Mouse (Mus musculus) liver, adult 2 months (tissue): Measurements from ENCODE around the gene Magi2. TPM values are rescaled to one million over a fixed set of nuclear protein-coding genes. Genes with fewer than 3 reads are reported as not detected.

Experiments used
- DNase-seq: peaks from one replicate; pipeline ENCODE4 v3.0.0-alpha.2; 2011; ENCODE audit warnings: low read depth, low spot score; ENCODE audit errors: extremely low read depth
- H3K27ac ChIP-seq: fragments of 200-500 bp; replicated peaks from 2 replicates; pipeline ENCODE4 v1.5.1; 2012; ENCODE audit warnings: low read depth, mild to moderate bottlenecking, control low read depth, inconsistent platforms, low read length; ENCODE audit not compliant: insufficient read depth
- H3K27me3 ChIP-seq: fragments of 200-500 bp; 2 replicates; pipeline ENCODE4 v1.6.1; 2012; ENCODE audit warnings: mild to moderate bottlenecking, moderate library complexity, low read length, inconsistent platforms; ENCODE audit not compliant: control insufficient read depth, insufficient read depth
- H3K36me3 ChIP-seq: fragments of 200-500 bp; 2 replicates; pipeline ENCODE4 v1.6.1; 2012; ENCODE audit warnings: low read length, inconsistent platforms; ENCODE audit not compliant: control insufficient read depth, insufficient read depth
- H3K4me1 ChIP-seq: fragments of 200-500 bp; 2 replicates; pipeline ENCODE4 v1.6.1; 2011; ENCODE audit warnings: low read length; ENCODE audit not compliant: control insufficient read depth, insufficient read depth
- H3K4me3 ChIP-seq: fragments of 200-500 bp; 2 replicates; pipeline ENCODE4 v1.5.1; 2011; ENCODE audit warnings: low read depth, mild to moderate bottlenecking, control low read depth, low read length, moderate library complexity; ENCODE audit not compliant: insufficient read depth
- H3K79me2 ChIP-seq: fragments of 200-500 bp; 2 replicates; pipeline ENCODE4 v1.6.1; 2012; ENCODE audit warnings: inconsistent platforms, mild to moderate bottlenecking, low read length, moderate library complexity; ENCODE audit not compliant: control insufficient read depth, insufficient read depth
- H3K9ac ChIP-seq: fragments of 200-500 bp; 2 replicates; pipeline ENCODE4 v1.6.1; 2012; ENCODE audit warnings: low read depth, mild to moderate bottlenecking, control low read depth, inconsistent platforms, low read length
- CTCF ChIP-seq: fragments of 200-500 bp; IDR thresholded peaks from 2 replicates; pipeline ENCODE4 v1.5.1; 2011; ENCODE audit warnings: low read depth, low read length, control low read depth
- POLR2A ChIP-seq: fragments of 200-500 bp; IDR thresholded peaks from 2 replicates; pipeline ENCODE4 v1.6.1; 2011; ENCODE audit warnings: low read length, control low read depth; ENCODE audit not compliant: insufficient read depth; ENCODE audit errors: extremely low read depth
- WGBS: fragments of 180-500 bp; shearing (Covaris S2); methylation state at CpG from one replicate; pipeline ENCODE4 v1.1.7; 2018; 5-methylcytosine and 5-hydroxymethylcytosine counted together
- polyA plus RNA-seq: library from polyadenylated mRNA; depleted of rRNA; stranded (reverse); fragments of >200 nt; gene quantifications from 2 replicates; pipeline ENCODE4 v1.2.3, GENCODE M21; 2012
- total RNA-seq: library from RNA; depleted of rRNA; stranded (reverse); fragments of >200 nt; gene quantifications from 2 replicates; pipeline ENCODE4 v1.2.3, GENCODE M21; 2014

Gene Magi2
- total and polyA plus RNA-seq, 2 experiments: 0.06 to 0.18 TPM

- no peaks in the 10 kb centered on the region for H3K27me3 ChIP-seq
- TF ChIP-seq CTCF (no peak), POLR2A (no peak)
- no peaks in the 10 kb centered on the region for H3K36me3 ChIP-seq
- H3K4me3 ChIP-seq: no peak overlapping the region
- H3K27ac ChIP-seq: no peak overlapping the region
- no peak for DNase-seq
- no peaks in the 10 kb centered on the region for H3K79me2 ChIP-seq
- 71% methylated on average over 3 of the region's 3 CpGs for WGBS
- H3K9ac ChIP-seq: no peak overlapping the region
- H3K4me1 ChIP-seq: no peaks in the 10 kb centered on the region
Observed at GRCm38 (mm10) chr5:19292581-19292980, 65.7 kb downstream of the Magi2 start.

GRCm38 (mm10) chr5:19306656-19307055 lies 79.8 kb downstream of the Magi2 start:
- Histone ChIP-seq H3K4me1 (no peaks in the 10 kb centered on the region), H3K9ac (no peak overlapping the region), H3K4me3 (no peak overlapping the region), H3K27me3 (no peaks in the 10 kb centered on the region), H3K27ac (no peak overlapping the region), H3K79me2 (no peaks in the 10 kb centered on the region), H3K36me3 (no peaks in the 10 kb centered on the region)
- TF ChIP-seq POLR2A (no peak), CTCF (no peak)
- 88% methylated on average over 6 of the region's 6 CpGs for WGBS
- DNase-seq: no peak

DNA sequence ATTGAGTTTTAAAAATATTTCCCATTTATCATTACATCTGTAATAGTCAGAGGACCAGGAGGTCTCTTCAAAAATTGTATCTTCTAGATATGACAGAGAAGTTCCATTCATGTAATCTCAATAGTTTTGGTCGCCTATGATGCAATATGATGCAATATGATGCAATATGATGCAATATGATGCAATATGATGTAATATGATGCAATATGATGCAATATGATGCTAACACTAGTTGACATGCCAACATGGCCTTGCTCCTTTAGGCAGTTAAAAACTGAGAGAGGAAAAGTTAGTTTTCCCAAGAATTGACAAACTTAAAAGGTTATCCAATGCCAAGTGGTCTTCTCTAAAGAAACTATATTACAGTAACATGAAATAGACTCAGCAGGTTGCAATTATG lies 83.0 kb downstream of the Magi2 start:
- Histone ChIP-seq H3K9ac (no peak overlapping the region), H3K79me2 (no peaks in the 10 kb centered on the region), H3K4me1 (no peaks in the 10 kb centered on the region), H3K36me3 (no peaks in the 10 kb centered on the region), H3K27me3 (no peaks in the 10 kb centered on the region), H3K27ac (no peak overlapping the region), H3K4me3 (no peak overlapping the region)
- whole genome bisulfite sequencing: 50% methylated on average over 1 of the region's 1 CpGs
- TF ChIP-seq CTCF (no peak), POLR2A (no peak)
- DNase-seq: no peak

GRCm38 (mm10) chr5:19322532-19322931 lies 95.7 kb downstream of the Magi2 start:
- H3K36me3 ChIP-seq: no peaks in the 10 kb centered on the region
- no peak for TF ChIP-seq POLR2A
- TF ChIP-seq CTCF: no peak
- H3K27me3 ChIP-seq: no peaks in the 10 kb centered on the region
- no peak overlapping the region for H3K4me3 ChIP-seq
- DNase-seq: no peak
- H3K27ac ChIP-seq: no peak overlapping the region
- no peaks in the 10 kb centered on the region for H3K4me1 ChIP-seq
- WGBS: 72% methylated on average over 6 of the region's 6 CpGs
- no peak overlapping the region for H3K9ac ChIP-seq
- H3K79me2 ChIP-seq: no peaks in the 10 kb centered on the region

GRCm38 (mm10) chr5:19337561-19337960 lies 110.7 kb downstream of the Magi2 start:
- 58% methylated on average over 2 of the region's 2 CpGs for WGBS

GRCm38 (mm10) chr5:19368175-19368574 lies 141.3 kb downstream of the Magi2 start:
- H3K27ac ChIP-seq: no peak overlapping the region
- H3K4me1 ChIP-seq: no peaks in the 10 kb centered on the region
- 82% methylated on average over 1 of the region's 1 CpGs for WGBS
- no peak overlapping the region for H3K9ac ChIP-seq
- H3K4me3 ChIP-seq: no peak overlapping the region
- TF ChIP-seq CTCF (no peak), POLR2A (no peak)
- no peak for DNase-seq
- no peaks in the 10 kb centered on the region for H3K79me2 ChIP-seq
- no peaks in the 10 kb centered on the region for H3K36me3 ChIP-seq
- H3K27me3 ChIP-seq: no peaks in the 10 kb centered on the region

More at GRCm38 (mm10) chr5:19337561-19337960, 110.7 kb downstream of the Magi2 start:
- Histone ChIP-seq H3K9ac (no peak overlapping the region), H3K4me1 (no peaks in the 10 kb centered on the region), H3K4me3 (no peak overlapping the region), H3K36me3 (no peaks in the 10 kb centered on the region), H3K27ac (no peak overlapping the region), H3K79me2 (no peaks in the 10 kb centered on the region), H3K27me3 (no peaks in the 10 kb centered on the region)
- TF ChIP-seq POLR2A (no peak), CTCF (no peak)
- DNase-seq: no peak
